Mouse (Mus musculus) midbrain, postnatal 0 days (tissue): ENCODE measurements around the gene Smbd1. TPM values are rescaled to one million over a fixed set of nuclear protein-coding genes. Genes with fewer than 3 reads are reported as not detected.

ENCODE experiments used
- ATAC-seq: fragments of 200-750 bp; cut with Nextera tagmentation; 2 replicates; pipeline ENCODE4 v1.8.0; 2017; ENCODE audit warnings: moderate number of reproducible peaks, mild to moderate bottlenecking, moderate TSS enrichment, moderate library complexity; ENCODE audit not compliant: low FRiP score
- DNase-seq: peaks from one replicate; pipeline ENCODE4 v3.0.0-alpha.2; 2015; ENCODE audit warnings: low spot score
- H3K27ac ChIP-seq: fragments of 300-500 bp; sonication (generic); 2 replicates; pipeline ENCODE4 v1.5.1; 2014; ENCODE audit warnings: low read depth, mild to moderate bottlenecking, low read length, mixed read lengths
- H3K27me3 ChIP-seq: fragments of 300-500 bp; sonication (generic); 2 replicates; pipeline ENCODE4 v1.6.1; 2014; ENCODE audit warnings: low read length, control low read depth, mixed read lengths; ENCODE audit not compliant: insufficient read depth
- H3K36me3 ChIP-seq: fragments of 300-500 bp; sonication (generic); 2 replicates; pipeline ENCODE4 v1.6.1; 2014; ENCODE audit warnings: low read length, control low read depth, mixed read lengths; ENCODE audit not compliant: insufficient read depth
- H3K4me1 ChIP-seq: fragments of 300-500 bp; sonication (generic); 2 replicates; pipeline ENCODE4 v1.6.1; 2014; ENCODE audit warnings: mild to moderate bottlenecking, control low read depth, antibody characterized with exemption, low read length, mixed read lengths; ENCODE audit not compliant: insufficient read depth
- H3K4me2 ChIP-seq: fragments of 300-500 bp; sonication (generic); 2 replicates; pipeline ENCODE4 v1.6.1; 2014; ENCODE audit warnings: low read depth, mild to moderate bottlenecking, low read length, mixed read lengths; ENCODE audit not compliant: poor library complexity, severe bottlenecking
- H3K4me3 ChIP-seq: fragments of 300-500 bp; sonication (generic); 2 replicates; pipeline ENCODE4 v1.5.1; 2014; ENCODE audit warnings: low read depth, mild to moderate bottlenecking, low read length, moderate library complexity
- H3K9ac ChIP-seq: fragments of 300-500 bp; sonication (generic); replicated peaks from 2 replicates; pipeline ENCODE4 v1.6.1; 2014; ENCODE audit warnings: mild to moderate bottlenecking, low read length, moderate library complexity, mixed read lengths; ENCODE audit not compliant: poor library complexity, severe bottlenecking
- H3K9me3 ChIP-seq: fragments of 300-500 bp; sonication (generic); 2 replicates; pipeline ENCODE4 v1.6.1; 2016; ENCODE audit warnings: low read length, control low read depth
- CTCF ChIP-seq: IDR thresholded peaks from 2 replicates; pipeline ENCODE4 v1.5.1; 2016; ENCODE audit warnings: antibody characterized with exemption, mild to moderate bottlenecking
- WGBS: fragments of 180-500 bp; shearing (Covaris S2); extraction: QIAGEN DNeasy Blood & Tissue Kit; methylation state at CpG from one replicate; pipeline ENCODE4 v1.1.7; 2014; 5-methylcytosine and 5-hydroxymethylcytosine counted together
- polyA plus RNA-seq: library from polyadenylated mRNA; unstranded; fragments of >200 nt; fragmentation: Nextera tagmentation; extraction: Ambion mirVana; gene quantifications from 2 replicates; pipeline ENCODE4 v1.2.1, GENCODE M21; 2015
- total RNA-seq: library from RNA; depleted of rRNA; stranded (reverse); fragments of >200 nt; gene quantifications from 2 replicates; pipeline ENCODE4 v1.2.3, GENCODE M21; 2014; rRNA removed

Smbd1 gene
- total and polyA plus RNA-seq, 2 experiments from 2014 or later = not detected

GRCm38 (mm10) chr16:32766904-32767303 lies 43.4 kb downstream of the Smbd1 start:
- no peak overlapping the region for H3K4me2 ChIP-seq
- ATAC-seq (no peak), DNase-seq (no peak)
- no peaks in the 10 kb centered on the region for H3K4me1 ChIP-seq
- no peaks in the 10 kb centered on the region for H3K27me3 ChIP-seq
- no peak overlapping the region for H3K4me3 ChIP-seq
- no peak for TF ChIP-seq CTCF
- 95% methylated on average over 7 of the region's 7 CpGs for WGBS
- H3K9me3 ChIP-seq = no peaks in the 10 kb centered on the region
- H3K36me3 ChIP-seq = no peaks in the 10 kb centered on the region
- H3K27ac ChIP-seq = no peak overlapping the region
- H3K9ac ChIP-seq = no peak overlapping the region

GRCm38 (mm10) chr16:32764961-32765360 lies 45.3 kb downstream of the Smbd1 start:
- H3K4me2 ChIP-seq = no peak overlapping the region
- H3K4me1 ChIP-seq = no peaks in the 10 kb centered on the region
- no peak overlapping the region for H3K9ac ChIP-seq
- no peak overlapping the region for H3K27ac ChIP-seq
- no peaks in the 10 kb centered on the region for H3K36me3 ChIP-seq
- WGBS = 73% methylated on average over 6 of the region's 6 CpGs
- no peak for TF ChIP-seq CTCF
- DNase-seq = no peak
- no peaks in the 10 kb centered on the region for H3K9me3 ChIP-seq
- ATAC-seq = no peak
- H3K4me3 ChIP-seq = no peak overlapping the region
- H3K27me3 ChIP-seq = no peaks in the 10 kb centered on the region

- Histone ChIP-seq H3K4me1 (no peaks in the 10 kb centered on the region), H3K9ac (no peak overlapping the region), H3K4me3 (no peak overlapping the region), H3K4me2 (no peak overlapping the region), H3K27me3 (no peaks in the 10 kb centered on the region), H3K36me3 (no peaks in the 10 kb centered on the region), H3K9me3 (no peaks in the 10 kb centered on the region), H3K27ac (no peak overlapping the region)
- DNase-seq (no peak), ATAC-seq (no peak)
- 84% methylated on average over 2 of the region's 2 CpGs for WGBS
- TF ChIP-seq CTCF = no peak
Observed at GRCm38 (mm10) chr16:32764550-32764949, 45.7 kb downstream of the Smbd1 start.

Other genes with a start within 250 kb of the Smbd1 start
- 51.2 and 91.4 TPM in 2 replicates for gene Tfrc, start 201.6 kb downstream of the Smbd1 start, total RNA-seq
- gene Tfrc, start 201.6 kb downstream of the Smbd1 start, polyA plus RNA-seq = 39.8 and 40.6 TPM in 2 replicates
- 69.1 and 81.7 TPM in 2 replicates for gene Tnk2, start 166.6 kb downstream of the Smbd1 start, total RNA-seq
- gene Tnk2, start 166.6 kb downstream of the Smbd1 start, polyA plus RNA-seq = 15.7 and 16.5 TPM in 2 replicates
- gene Muc4, start 74.6 kb downstream of the Smbd1 start, total RNA-seq = 0.05 TPM in 1 of 2 replicates, not detected in the other
- not detected in 2 replicates for gene Muc4, start 74.6 kb downstream of the Smbd1 start, polyA plus RNA-seq
- gene Muc20, start 13.0 kb downstream of the Smbd1 start, total RNA-seq = 0.09 and 0.22 TPM in 2 replicates
- gene Muc20, start 13.0 kb downstream of the Smbd1 start, polyA plus RNA-seq = 0.07 TPM in 1 of 2 replicates, not detected in the other
- 56.9 and 125 TPM in 2 replicates for gene Fyttd1, start 67.0 kb upstream of the Smbd1 start, total RNA-seq
- 115 and 139 TPM in 2 replicates for gene Fyttd1, start 67.0 kb upstream of the Smbd1 start, polyA plus RNA-seq
- 75.0 and 84.0 TPM in 2 replicates for gene Rubcn, start 67.3 kb upstream of the Smbd1 start, total RNA-seq
- 25.5 TPM in 2 replicates for gene Rubcn, start 67.3 kb upstream of the Smbd1 start, polyA plus RNA-seq
- gene Lrch3, start 103.6 kb upstream of the Smbd1 start, total RNA-seq = 38.9 and 40.6 TPM in 2 replicates
- gene Lrch3, start 103.6 kb upstream of the Smbd1 start, polyA plus RNA-seq = 23.5 and 25.3 TPM in 2 replicates
- gene Iqcg, start 245.7 kb upstream of the Smbd1 start, total RNA-seq = 2.5 and 8.3 TPM in 2 replicates
- 4.7 and 5.1 TPM in 2 replicates for gene Iqcg, start 245.7 kb upstream of the Smbd1 start, polyA plus RNA-seq
- gene Rpl35a, start 246.0 kb upstream of the Smbd1 start, total RNA-seq = 675 and 710 TPM in 2 replicates
- gene Rpl35a, start 246.0 kb upstream of the Smbd1 start, polyA plus RNA-seq = 425 and 447 TPM in 2 replicates